Mouse (Mus musculus) forebrain, embryonic 16.5 days (tissue): ENCODE results near the gene Shank3. TPM values are rescaled to one million over a fixed set of nuclear protein-coding genes. Genes with fewer than 3 reads are reported as not detected.
A peak's percentile ranks its signal among the peaks of the same experiment; 100 is the strongest.

Source experiments
- ATAC-seq: fragments of 200-750 bp; cut with Nextera tagmentation; 2 replicates; pipeline ENCODE4 v1.8.0; 2017; ENCODE audit warnings: mild to moderate bottlenecking, moderate library complexity
- H3K27ac ChIP-seq: fragments of 300-500 bp; sonication (generic); 2 replicates; pipeline ENCODE4 v1.5.1; 2014; ENCODE audit warnings: low read length, control low read depth
- H3K27me3 ChIP-seq: fragments of 300-500 bp; sonication (generic); replicated peaks from 2 replicates; pipeline ENCODE4 v1.6.1; 2014; ENCODE audit warnings: low read length; ENCODE audit not compliant: control insufficient read depth, insufficient read depth
- H3K36me3 ChIP-seq: fragments of 300-500 bp; sonication (generic); 2 replicates; pipeline ENCODE4 v1.6.1; 2014; ENCODE audit not compliant: control insufficient read depth, insufficient read depth
- H3K4me1 ChIP-seq: fragments of 300-500 bp; sonication (generic); replicated peaks from 2 replicates; pipeline ENCODE4 v1.6.1; 2014; ENCODE audit warnings: low read length; ENCODE audit not compliant: control insufficient read depth, insufficient read depth
- H3K4me2 ChIP-seq: fragments of 300-500 bp; sonication (generic); 2 replicates; pipeline ENCODE4 v1.6.1; 2014; ENCODE audit warnings: mild to moderate bottlenecking, low read length, control low read depth
- H3K4me3 ChIP-seq: fragments of 300-500 bp; sonication (generic); replicated peaks from 2 replicates; pipeline ENCODE4 v1.5.1; 2014; ENCODE audit warnings: mild to moderate bottlenecking, low read length, control low read depth
- H3K9ac ChIP-seq: fragments of 300-500 bp; sonication (generic); replicated peaks from 2 replicates; pipeline ENCODE4 v1.6.1; 2014; ENCODE audit warnings: low read depth, low read length, control low read depth
- H3K9me3 ChIP-seq: fragments of 300-500 bp; sonication (generic); 2 replicates; pipeline ENCODE4 v1.6.1; 2016; ENCODE audit warnings: low read length; ENCODE audit not compliant: control insufficient read depth
- WGBS: fragments of 180-500 bp; shearing (Covaris S2); extraction: QIAGEN DNeasy Blood & Tissue Kit; methylation state at CpG from one replicate; pipeline ENCODE4 v1.1.7; 2014; 5-methylcytosine and 5-hydroxymethylcytosine counted together
- polyA plus RNA-seq: library from polyadenylated mRNA; unstranded; fragments of >200 nt; fragmentation: Nextera tagmentation; extraction: Ambion mirVana; gene quantifications from 2 replicates; pipeline ENCODE4 v1.2.1, GENCODE M21; 2015

Gene Shank3
- polyA plus RNA-seq, result 9.3 and 14.1 TPM in 2 replicates

GRCm38 (mm10) chr15:89498961-89499688 is at the start of gene Shank3:
TSS of gene Shank3 (plus strand) at chr15:89499623.
- peak; percentile 69 for ATAC-seq

GRCm38 (mm10) chr15:89452906-89453864 is 46.2 kb upstream of the Shank3 start:
- Histone ChIP-seq H3K4me2 (peak overlapping the region; percentile 88), H3K27ac (peak overlapping the region; percentile 67), H3K9me3 (no peaks in the 10 kb centered on the region), H3K27me3 (no peaks in the 10 kb centered on the region), H3K36me3 (peaks cover 13% of the 10 kb centered on the region), H3K4me3 (peak overlapping the region; percentile 86), H3K9ac (peak overlapping the region; percentile 87), H3K4me1 (peaks cover 23% of the 10 kb centered on the region)
- ATAC-seq, result peak; percentile 65
- 5% methylated on average over 24 of the region's 24 CpGs for WGBS

More at GRCm38 (mm10) chr15:89498961-89499688, at the start of gene Shank3:
- Histone ChIP-seq H3K36me3 (no peaks in the 10 kb centered on the region; the same call in 1 of the 2 replicates), H3K9ac (peak within 1 kb of the TSS; percentile 83), H3K27me3 (peaks cover 9% of the 10 kb centered on the region; the same call in 1 of the 2 replicates), H3K27ac (peak within 1 kb of the TSS; percentile 47), H3K4me3 (peak within 1 kb of the TSS; percentile 73), H3K4me2 (peak within 1 kb of the TSS; percentile 75), H3K9me3 (no peaks in the 10 kb centered on the region), H3K4me1 (peaks cover 17% of the 10 kb centered on the region)
- whole genome bisulfite sequencing, result under 1% methylated on average over 44 of the region's 72 CpGs

- Histone ChIP-seq H3K36me3 (peaks cover 16% of the 10 kb centered on the region), H3K27me3 (no peaks in the 10 kb centered on the region), H3K9ac (peak within 1 kb of the TSS; percentile 87), H3K4me3 (peak within 1 kb of the TSS; percentile 86), H3K27ac (peak within 1 kb of the TSS; percentile 67), H3K4me2 (peak within 1 kb of the TSS; percentile 88), H3K4me1 (peaks cover 23% of the 10 kb centered on the region), H3K9me3 (no peaks in the 10 kb centered on the region)
- ATAC-seq, result peak; percentile 83
- WGBS, result under 1% methylated on average over 52 of the region's 53 CpGs
These were observed 45.5 kb upstream of the Shank3 start, which contains the start of gene Mapk8ip2 for GRCm38 (mm10) chr15:89453865-89454478. TSS of gene Mapk8ip2 (plus strand) at chr15:89453913.

- 9% methylated on average over 4 of the region's 6 CpGs for WGBS
- no peak overlapping the region; the same call in 1 of the 2 replicates for H3K27ac ChIP-seq
- ATAC-seq, result peak; percentile 45
- H3K4me3 ChIP-seq, result peak overlapping the region; percentile 86
- H3K9ac ChIP-seq, result peak overlapping the region; percentile 87
- peaks cover 23% of the 10 kb centered on the region for H3K4me1 ChIP-seq
- no peaks in the 10 kb centered on the region for H3K27me3 ChIP-seq
- no peaks in the 10 kb centered on the region for H3K9me3 ChIP-seq
- peak overlapping the region; percentile 88 for H3K4me2 ChIP-seq
- peaks cover 23% of the 10 kb centered on the region for H3K36me3 ChIP-seq
These were observed 44.6 kb upstream of the Shank3 start for GRCm38 (mm10) chr15:89454857-89455256.

GRCm38 (mm10) chr15:89455642-89456041 is 43.8 kb upstream of the Shank3 start:
- Histone ChIP-seq H3K9me3 (no peaks in the 10 kb centered on the region), H3K36me3 (peaks cover 25% of the 10 kb centered on the region), H3K27ac (no peak overlapping the region), H3K4me2 (peak overlapping the region; percentile 88), H3K27me3 (no peaks in the 10 kb centered on the region), H3K4me3 (peak overlapping the region; percentile 86), H3K9ac (no peak overlapping the region), H3K4me1 (peaks cover 23% of the 10 kb centered on the region)
- no peak for ATAC-seq
- WGBS, result 77% methylated on average over 6 of the region's 6 CpGs

- no peak overlapping the region for H3K27ac ChIP-seq
- 95% methylated on average over 15 of the region's 15 CpGs for WGBS
- H3K4me3 ChIP-seq, result no peak overlapping the region
- H3K36me3 ChIP-seq, result peaks cover 42% of the 10 kb centered on the region
- H3K9ac ChIP-seq, result no peak overlapping the region
- no peak overlapping the region for H3K4me2 ChIP-seq
- no peaks in the 10 kb centered on the region for H3K9me3 ChIP-seq
- peaks cover 15% of the 10 kb centered on the region for H3K4me1 ChIP-seq
- H3K27me3 ChIP-seq, result no peaks in the 10 kb centered on the region
- no peak for ATAC-seq
These were observed 40.5 kb upstream of the Shank3 start for GRCm38 (mm10) chr15:89458942-89459341.

- Histone ChIP-seq H3K9me3 (no peaks in the 10 kb centered on the region), H3K4me1 (peaks cover 12% of the 10 kb centered on the region), H3K36me3 (peaks cover 42% of the 10 kb centered on the region), H3K27me3 (no peaks in the 10 kb centered on the region), H3K4me3 (no peak overlapping the region), H3K4me2 (no peak overlapping the region), H3K9ac (no peak overlapping the region), H3K27ac (no peak overlapping the region)
- ATAC-seq, result no peak
- 90% methylated on average over 7 of the region's 7 CpGs for WGBS
These were observed 39.6 kb upstream of the Shank3 start for GRCm38 (mm10) chr15:89459821-89460220.

GRCm38 (mm10) chr15:89460298-89460697 is 39.1 kb upstream of the Shank3 start:
- H3K4me3 ChIP-seq, result no peak overlapping the region
- no peaks in the 10 kb centered on the region for H3K9me3 ChIP-seq
- peaks cover 42% of the 10 kb centered on the region for H3K36me3 ChIP-seq
- H3K9ac ChIP-seq, result no peak overlapping the region
- peaks cover 8% of the 10 kb centered on the region for H3K4me1 ChIP-seq
- H3K27me3 ChIP-seq, result no peaks in the 10 kb centered on the region
- WGBS, result 77% methylated on average over 10 of the region's 10 CpGs
- no peak overlapping the region for H3K27ac ChIP-seq
- no peak for ATAC-seq
- no peak overlapping the region for H3K4me2 ChIP-seq
